Mouse (Mus musculus) intestine, embryonic 16.5 days (tissue): ENCODE data around the gene Klf9. TPM values are rescaled to one million over a fixed set of nuclear protein-coding genes. Genes with fewer than 3 reads are reported as not detected.

Source experiments
- ATAC-seq: fragments of 200-750 bp; cut with Nextera tagmentation; 2 replicates; pipeline ENCODE4 v1.8.0; 2017; ENCODE audit warnings: moderate TSS enrichment, moderate library complexity
- H3K27ac ChIP-seq: fragments of 300-500 bp; sonication (generic); 2 replicates; pipeline ENCODE4 v1.5.1; 2014; ENCODE audit warnings: mild to moderate bottlenecking, low read length
- H3K27me3 ChIP-seq: fragments of 300-500 bp; sonication (generic); replicated peaks from 2 replicates; pipeline ENCODE4 v1.6.1; 2014; ENCODE audit warnings: low read length, control low read depth, mixed read lengths; ENCODE audit not compliant: control insufficient read depth, insufficient read depth
- H3K36me3 ChIP-seq: fragments of 300-500 bp; sonication (generic); 2 replicates; pipeline ENCODE4 v1.6.1; 2014; ENCODE audit warnings: low read length, control low read depth; ENCODE audit not compliant: control insufficient read depth, insufficient read depth
- H3K4me1 ChIP-seq: fragments of 300-500 bp; sonication (generic); 2 replicates; pipeline ENCODE4 v1.6.1; 2014; ENCODE audit warnings: low read length, control low read depth, mixed read lengths; ENCODE audit not compliant: control insufficient read depth, insufficient read depth
- H3K4me2 ChIP-seq: fragments of 300-500 bp; sonication (generic); 2 replicates; pipeline ENCODE4 v1.6.1; 2014; ENCODE audit warnings: low read depth, low read length, control low read depth
- H3K4me3 ChIP-seq: fragments of 300-500 bp; sonication (generic); 2 replicates; pipeline ENCODE4 v1.5.1; 2014; ENCODE audit warnings: mild to moderate bottlenecking, low read length
- H3K9ac ChIP-seq: fragments of 300-500 bp; sonication (generic); 2 replicates; pipeline ENCODE4 v1.6.1; 2014; ENCODE audit warnings: low read depth, low read length
- H3K9me3 ChIP-seq: fragments of 300-500 bp; sonication (generic); 2 replicates; pipeline ENCODE4 v1.6.1; 2016; ENCODE audit warnings: low read length, control low read depth; ENCODE audit not compliant: control insufficient read depth
- WGBS: fragments of 180-500 bp; shearing (Covaris S2); extraction: QIAGEN DNeasy Blood & Tissue Kit; methylation state at CpG from one replicate; pipeline ENCODE4 v1.1.7; 2014; 5-methylcytosine and 5-hydroxymethylcytosine counted together
- polyA plus RNA-seq: library from polyadenylated mRNA; unstranded; fragments of >200 nt; fragmentation: Nextera tagmentation; extraction: Ambion mirVana; gene quantifications from 2 replicates; pipeline ENCODE4 v1.2.1, GENCODE M21; 2015

Gene Klf9
- 3.3 and 4.0 TPM in 2 replicates for polyA plus RNA-seq

GRCm38 (mm10) chr19:23140689-23141317 lies at the start of gene Klf9:
Klf9 (plus strand) TSS chr19:23141226.
- Histone ChIP-seq H3K4me3 (peak within 1 kb of the TSS; percentile 70), H3K4me1 (peaks cover 17% of the 10 kb centered on the region; the same call in 1 of the 2 replicates), H3K9ac (peak within 1 kb of the TSS; percentile 79), H3K27me3 (no peaks in the 10 kb centered on the region), H3K9me3 (no peaks in the 10 kb centered on the region), H3K36me3 (no peaks in the 10 kb centered on the region), H3K27ac (peak within 1 kb of the TSS; percentile 89), H3K4me2 (peak within 1 kb of the TSS; percentile 95)
- WGBS = 0% methylated on average over 51 of the region's 52 CpGs
- ATAC-seq = peak; percentile 91

GRCm38 (mm10) chr19:23091586-23091985 lies 49.4 kb upstream of the Klf9 start:
- Histone ChIP-seq H3K27ac (no peak overlapping the region), H3K9me3 (no peaks in the 10 kb centered on the region), H3K4me2 (no peak overlapping the region), H3K4me3 (no peak overlapping the region), H3K27me3 (no peaks in the 10 kb centered on the region), H3K36me3 (no peaks in the 10 kb centered on the region), H3K9ac (no peak overlapping the region), H3K4me1 (no peaks in the 10 kb centered on the region)
- 77% methylated on average over 4 of the region's 4 CpGs for whole genome bisulfite sequencing
- no peak for ATAC-seq

GRCm38 (mm10) chr19:23093548-23093947 lies 47.5 kb upstream of the Klf9 start:
- H3K9ac ChIP-seq = no peak overlapping the region
- no peaks in the 10 kb centered on the region for H3K36me3 ChIP-seq
- H3K4me1 ChIP-seq = no peaks in the 10 kb centered on the region
- 78% methylated on average over 5 of the region's 5 CpGs for WGBS
- no peaks in the 10 kb centered on the region for H3K9me3 ChIP-seq
- H3K27ac ChIP-seq = no peak overlapping the region
- H3K27me3 ChIP-seq = no peaks in the 10 kb centered on the region
- ATAC-seq = no peak
- no peak overlapping the region for H3K4me2 ChIP-seq
- no peak overlapping the region for H3K4me3 ChIP-seq

- Histone ChIP-seq H3K27me3 (no peaks in the 10 kb centered on the region), H3K4me3 (no peak overlapping the region), H3K9me3 (no peaks in the 10 kb centered on the region), H3K27ac (no peak overlapping the region), H3K4me2 (no peak overlapping the region), H3K4me1 (no peaks in the 10 kb centered on the region), H3K36me3 (no peaks in the 10 kb centered on the region), H3K9ac (no peak overlapping the region)
- WGBS = 42% methylated on average over 3 of the region's 3 CpGs
- ATAC-seq = no peak
These were observed 46.1 kb upstream of the Klf9 start for GRCm38 (mm10) chr19:23094906-23095305.

GRCm38 (mm10) chr19:23106859-23107258 lies 34.2 kb upstream of the Klf9 start:
- ATAC-seq = no peak
- Histone ChIP-seq H3K4me2 (no peak overlapping the region), H3K36me3 (no peaks in the 10 kb centered on the region), H3K27me3 (no peaks in the 10 kb centered on the region), H3K4me1 (no peaks in the 10 kb centered on the region), H3K4me3 (no peak overlapping the region), H3K27ac (no peak overlapping the region), H3K9me3 (no peaks in the 10 kb centered on the region), H3K9ac (no peak overlapping the region)
- 81% methylated on average over 5 of the region's 5 CpGs for WGBS

- H3K27ac ChIP-seq = no peak overlapping the region
- no peak for ATAC-seq
- no peak overlapping the region for H3K4me3 ChIP-seq
- no peaks in the 10 kb centered on the region for H3K27me3 ChIP-seq
- no peaks in the 10 kb centered on the region for H3K4me1 ChIP-seq
- H3K9me3 ChIP-seq = no peaks in the 10 kb centered on the region
- no peaks in the 10 kb centered on the region for H3K36me3 ChIP-seq
- no peak overlapping the region for H3K4me2 ChIP-seq
- WGBS = 46% methylated on average over 2 of the region's 2 CpGs
- no peak overlapping the region for H3K9ac ChIP-seq
These were observed 33.7 kb upstream of the Klf9 start for GRCm38 (mm10) chr19:23107335-23107734.

- Histone ChIP-seq H3K4me2 (no peak overlapping the region), H3K4me1 (no peaks in the 10 kb centered on the region), H3K27ac (no peak overlapping the region), H3K9me3 (no peaks in the 10 kb centered on the region), H3K9ac (no peak overlapping the region), H3K36me3 (no peaks in the 10 kb centered on the region), H3K4me3 (no peak overlapping the region), H3K27me3 (no peaks in the 10 kb centered on the region)
- 25% methylated on average over 10 of the region's 10 CpGs for WGBS
- ATAC-seq = no peak
These were observed 19.2 kb upstream of the Klf9 start for GRCm38 (mm10) chr19:23121875-23122274.

- no peak overlapping the region for H3K9ac ChIP-seq
- H3K4me1 ChIP-seq = no peaks in the 10 kb centered on the region
- no peaks in the 10 kb centered on the region for H3K27me3 ChIP-seq
- WGBS = 76% methylated on average over 7 of the region's 7 CpGs
- H3K4me2 ChIP-seq = no peak overlapping the region
- H3K9me3 ChIP-seq = no peaks in the 10 kb centered on the region
- no peak for ATAC-seq
- H3K4me3 ChIP-seq = no peak overlapping the region
- no peaks in the 10 kb centered on the region for H3K36me3 ChIP-seq
- H3K27ac ChIP-seq = no peak overlapping the region
These were observed 16.9 kb upstream of the Klf9 start for GRCm38 (mm10) chr19:23124023-23124550.

GRCm38 (mm10) chr19:23125227-23126150 lies 15.5 kb upstream of the Klf9 start:
- H3K4me2 ChIP-seq = no peak overlapping the region
- H3K9me3 ChIP-seq = no peaks in the 10 kb centered on the region
- H3K27ac ChIP-seq = no peak overlapping the region
- H3K36me3 ChIP-seq = no peaks in the 10 kb centered on the region
- H3K4me3 ChIP-seq = no peak overlapping the region
- H3K27me3 ChIP-seq = no peaks in the 10 kb centered on the region
- ATAC-seq = no peak
- H3K4me1 ChIP-seq = no peaks in the 10 kb centered on the region
- no peak overlapping the region for H3K9ac ChIP-seq
- WGBS = 70% methylated on average over 9 of the region's 9 CpGs
